Mouse (Mus musculus) E14TG2a.4 (cell line): ENCODE results near the gene Gas2l3.

ENCODE experiments used
- CTCF ChIP-seq: conservative IDR thresholded peaks from 2 replicates; pipeline ENCODE4 v1.5.1; 2014; ENCODE audit warnings: low read length
- NANOG ChIP-seq: IDR thresholded peaks from 2 replicates; pipeline ENCODE4 v1.6.1; 2014; ENCODE audit warnings: borderline replicate concordance, low read length, mixed read lengths
- POU5F1 ChIP-seq: IDR thresholded peaks from 2 replicates; pipeline ENCODE4 v1.6.1; 2014; ENCODE audit warnings: low read length, borderline replicate concordance

GRCm38 (mm10) chr10:89478766-89479165 lies 35.0 kb upstream of the Gas2l3 start:
- TF ChIP-seq CTCF (no peak), POU5F1 (no peak), NANOG (no peak)
